Mouse (Mus musculus): ENCODE results near the gene Dbi. TPM values are rescaled to one million over a fixed set of nuclear protein-coding genes. Genes with fewer than 3 reads are reported as not detected.

The Dbi gene
- polyA plus RNA-seq, 2 experiments, result 340 to 662 TPM

DNA sequence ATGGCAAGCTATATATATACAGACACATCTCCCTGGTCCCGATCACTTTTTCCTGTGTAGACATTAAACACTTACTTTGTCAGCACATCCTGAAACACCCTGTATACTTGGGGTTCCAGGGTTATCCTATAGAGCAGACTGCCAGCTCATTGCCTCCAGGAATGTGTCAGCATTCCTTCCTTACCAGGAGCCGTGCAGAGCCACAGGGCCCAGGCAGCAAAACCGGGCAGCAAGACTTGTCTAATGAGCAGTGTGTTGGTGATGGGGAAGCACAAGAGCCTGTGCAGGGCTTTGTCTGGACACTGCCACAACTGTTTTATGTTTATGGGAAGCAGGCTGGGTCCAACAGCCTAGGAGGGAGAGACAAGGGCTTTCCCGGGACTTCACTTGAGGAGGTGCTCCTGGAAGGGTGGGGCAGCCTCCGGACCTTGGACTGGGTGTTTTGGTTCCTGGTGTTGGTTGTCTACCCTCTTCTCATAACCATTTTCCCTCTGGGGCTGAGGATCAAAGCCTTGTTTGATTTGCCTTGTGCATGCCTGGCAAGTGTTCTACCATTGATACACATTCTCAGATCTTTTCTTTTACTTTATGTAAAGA is 36.9 kb downstream of the Dbi start:
- ATAC-seq (ENCODE audit: insufficient read depth), result 0 out of 2 replicates have a peak, but pooled peaks have one; percentile 9
- H3K36me3 ChIP-seq (replicated peaks; ENCODE audit: control insufficient read depth, insufficient read depth, low read depth), result no peaks in the 10 kb centered on the region
- no peak for DNase-seq (ENCODE audit: low read depth in 3 of 3, low spot score in 3 of 3)
- no peaks in the 10 kb centered on the region for H3K9me3 ChIP-seq (ENCODE audit: control insufficient read depth, low read length)
- TF ChIP-seq EP300 (IDR thresholded peaks at IDR 0.05; ENCODE audit: low read depth) (no peak), CTCF (IDR thresholded peaks at IDR 0.05; ENCODE audit: low read depth) (no peak)
- H3K27me3 ChIP-seq (ENCODE audit: control insufficient read depth, insufficient read depth, low read length), result no peaks in the 10 kb centered on the region
- no peak overlapping the region for H3K27ac ChIP-seq
- no peak overlapping the region for H3K4me2 ChIP-seq (ENCODE audit: low read depth)
- 51% methylated on average over 5 of the region's 5 CpGs for WGBS (ENCODE audit: insufficient replicate concordance)
- H3K4me1 ChIP-seq (replicated peaks; ENCODE audit: control insufficient read depth in 2 of 2, insufficient read depth in 2 of 2, low read length in 1 of 2), result no peaks in the 10 kb centered on the region; a peak in 1 of 4 replicates
- H3K9ac ChIP-seq (replicated peaks), result no peak overlapping the region
- H3K4me3 ChIP-seq (ENCODE audit: insufficient read depth in 1 of 2, low read depth in 2 of 2, low read length in 2 of 2), result no peak overlapping the region

DNA sequence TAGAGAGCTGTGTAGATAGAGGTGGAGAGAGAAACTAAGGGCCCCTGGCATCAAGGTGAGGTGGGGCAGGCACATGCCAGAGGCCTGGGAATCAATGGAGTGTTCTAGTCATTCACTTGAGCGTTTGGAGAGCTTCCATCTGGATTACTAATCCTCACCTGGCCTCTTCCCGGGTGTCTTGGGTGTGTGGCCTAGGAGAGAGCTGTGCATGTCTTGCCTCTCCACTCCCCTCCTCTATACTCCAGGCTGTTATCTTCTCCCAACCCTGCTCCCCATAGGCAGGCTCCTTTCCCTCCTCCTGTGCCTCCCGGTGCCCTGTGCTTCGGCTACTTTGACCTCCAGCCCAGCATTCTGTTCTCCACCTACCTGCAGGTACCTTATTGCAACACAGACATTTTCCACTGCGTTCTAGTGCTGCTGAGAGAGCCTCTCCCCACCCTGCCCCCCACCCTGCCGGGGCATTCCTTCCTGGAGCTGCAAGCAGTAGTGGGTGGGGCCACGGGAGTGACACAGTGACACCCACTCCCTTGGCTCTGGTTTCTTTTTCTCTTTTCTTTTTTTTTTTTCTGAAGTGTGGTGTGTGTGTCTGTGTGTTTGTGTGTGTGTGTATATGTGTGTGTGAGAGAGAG is 37.8 kb downstream of the Dbi start:
- whole genome bisulfite sequencing (ENCODE audit: insufficient replicate concordance), result 24% methylated on average over 7 of the region's 7 CpGs
- H3K4me2 ChIP-seq (ENCODE audit: low read depth), result no peak overlapping the region

DNA sequence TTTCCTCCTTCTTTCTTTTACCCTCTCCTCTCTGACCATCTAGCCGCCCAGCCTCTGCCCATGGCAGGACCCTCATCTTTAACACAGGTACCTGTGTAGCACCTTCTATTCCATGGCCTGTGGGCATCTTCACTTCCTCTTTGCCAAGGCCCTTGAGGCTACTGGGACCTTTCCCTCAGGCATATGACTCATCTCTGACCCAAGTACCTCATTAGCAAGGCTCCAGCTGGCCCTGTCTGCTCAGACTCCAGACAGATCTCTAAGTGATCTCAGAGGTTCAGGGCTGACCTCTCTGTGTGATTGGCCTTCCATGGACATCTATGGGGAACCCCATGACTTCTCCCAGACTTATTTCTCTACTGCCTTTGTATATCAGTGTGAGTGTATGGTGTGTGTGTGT is 40.2 kb downstream of the Dbi start:
- no peaks in the 10 kb centered on the region; a peak in 1 of 4 replicates for H3K4me1 ChIP-seq (replicated peaks; ENCODE audit: control insufficient read depth in 2 of 2, insufficient read depth in 2 of 2, low read length in 1 of 2)
- no peaks in the 10 kb centered on the region for H3K27me3 ChIP-seq (ENCODE audit: control insufficient read depth, insufficient read depth, low read length)
- no peak overlapping the region for H3K4me2 ChIP-seq (ENCODE audit: low read depth)
- no peak overlapping the region for H3K9ac ChIP-seq (replicated peaks)
- DNase-seq (ENCODE audit: low read depth in 3 of 3, low spot score in 3 of 3), result no peak
- no peak overlapping the region for H3K4me3 ChIP-seq (ENCODE audit: insufficient read depth in 1 of 2, low read depth in 2 of 2, low read length in 2 of 2)
- no peak for ATAC-seq (ENCODE audit: insufficient read depth)
- H3K27ac ChIP-seq, result no peak overlapping the region
- no peaks in the 10 kb centered on the region for H3K9me3 ChIP-seq (ENCODE audit: control insufficient read depth, low read length)
- no peaks in the 10 kb centered on the region for H3K36me3 ChIP-seq (replicated peaks; ENCODE audit: control insufficient read depth, insufficient read depth, low read depth)
- 67% methylated on average over 1 of the region's 1 CpGs for WGBS (ENCODE audit: insufficient replicate concordance)
- no peak for TF ChIP-seq EP300 (IDR thresholded peaks at IDR 0.05; ENCODE audit: low read depth)
- TF ChIP-seq CTCF (IDR thresholded peaks at IDR 0.05; ENCODE audit: low read depth), result no peak

More for the DNA sequence above, 37.8 kb downstream of the Dbi start:
- TF ChIP-seq EP300 (IDR thresholded peaks at IDR 0.05; ENCODE audit: low read depth) (no peak), CTCF (IDR thresholded peaks at IDR 0.05; ENCODE audit: low read depth) (no peak)
- ATAC-seq (ENCODE audit: insufficient read depth), result peak; percentile 59; the same call in 1 of the 2 replicates
- Histone ChIP-seq H3K9ac (replicated peaks) (no peak overlapping the region), H3K4me1 (replicated peaks; ENCODE audit: control insufficient read depth in 2 of 2, insufficient read depth in 2 of 2, low read length in 1 of 2) (no peaks in the 10 kb centered on the region; a peak in 1 of 4 replicates), H3K27me3 (ENCODE audit: control insufficient read depth, insufficient read depth, low read length) (no peaks in the 10 kb centered on the region), H3K36me3 (replicated peaks; ENCODE audit: control insufficient read depth, insufficient read depth, low read depth) (no peaks in the 10 kb centered on the region), H3K9me3 (ENCODE audit: control insufficient read depth, low read length) (no peaks in the 10 kb centered on the region), H3K27ac (no peak overlapping the region), H3K4me3 (ENCODE audit: insufficient read depth in 1 of 2, low read depth in 2 of 2, low read length in 2 of 2) (no peak overlapping the region)
- DNase-seq (ENCODE audit: low read depth in 3 of 3, low spot score in 3 of 3), result peak in 1 of 3 experiments; percentile 28

DNA sequence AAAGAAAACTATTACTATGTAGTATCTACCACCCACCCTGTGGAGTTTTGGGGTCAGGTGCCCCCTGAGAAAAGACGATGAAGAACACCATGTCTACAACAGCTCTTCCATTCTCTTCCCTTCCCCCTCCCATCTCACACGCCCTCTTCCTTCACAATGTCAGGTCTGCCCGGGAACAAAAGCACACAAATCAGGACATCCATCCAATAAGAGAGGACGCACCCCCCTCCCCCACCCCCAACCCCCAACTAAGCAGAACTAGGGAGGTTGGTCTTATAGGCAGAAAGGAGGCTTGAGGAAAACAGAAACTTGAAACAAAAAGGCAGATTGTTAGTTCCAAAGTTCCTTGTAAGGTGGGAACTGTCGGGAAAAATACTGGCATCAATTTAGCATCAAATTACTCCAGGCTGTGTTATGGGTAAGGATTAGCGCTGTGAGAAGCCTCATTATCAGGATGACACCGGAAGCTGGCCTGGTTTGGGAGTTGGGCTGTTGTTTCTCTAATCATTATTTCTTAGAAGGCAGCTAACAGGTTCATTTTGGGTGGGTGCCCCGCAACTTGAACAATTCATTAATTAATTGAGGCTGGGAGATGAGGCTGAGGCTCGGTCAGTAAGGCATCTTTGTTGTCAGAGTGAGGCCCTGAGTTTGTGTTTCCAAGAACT is 43.0 kb downstream of the Dbi start:
- H3K4me2 ChIP-seq (ENCODE audit: low read depth), result no peak overlapping the region
- WGBS (ENCODE audit: insufficient replicate concordance), result 31% methylated on average over 9 of the region's 9 CpGs
- no peaks in the 10 kb centered on the region for H3K9me3 ChIP-seq (ENCODE audit: control insufficient read depth, low read length)
- peaks cover 0 to 3% of the 10 kb centered on the region in 2 experiments; a peak in 1 of 4 replicates for H3K4me1 ChIP-seq (replicated peaks; ENCODE audit: control insufficient read depth in 2 of 2, insufficient read depth in 2 of 2, low read length in 1 of 2)
- no peaks in the 10 kb centered on the region for H3K36me3 ChIP-seq (replicated peaks; ENCODE audit: control insufficient read depth, insufficient read depth, low read depth)
- H3K9ac ChIP-seq (replicated peaks), result no peak overlapping the region
- ATAC-seq (ENCODE audit: insufficient read depth) (no peak), DNase-seq (ENCODE audit: low read depth in 3 of 3, low spot score in 3 of 3) (no peak)
- H3K27me3 ChIP-seq (ENCODE audit: control insufficient read depth, insufficient read depth, low read length), result peaks cover 6% of the 10 kb centered on the region
- TF ChIP-seq CTCF (IDR thresholded peaks at IDR 0.05; ENCODE audit: low read depth) (no peak), EP300 (IDR thresholded peaks at IDR 0.05; ENCODE audit: low read depth) (no peak)
- no peak overlapping the region for H3K4me3 ChIP-seq (ENCODE audit: insufficient read depth in 1 of 2, low read depth in 2 of 2, low read length in 2 of 2)
- H3K27ac ChIP-seq, result no peak overlapping the region

DNA sequence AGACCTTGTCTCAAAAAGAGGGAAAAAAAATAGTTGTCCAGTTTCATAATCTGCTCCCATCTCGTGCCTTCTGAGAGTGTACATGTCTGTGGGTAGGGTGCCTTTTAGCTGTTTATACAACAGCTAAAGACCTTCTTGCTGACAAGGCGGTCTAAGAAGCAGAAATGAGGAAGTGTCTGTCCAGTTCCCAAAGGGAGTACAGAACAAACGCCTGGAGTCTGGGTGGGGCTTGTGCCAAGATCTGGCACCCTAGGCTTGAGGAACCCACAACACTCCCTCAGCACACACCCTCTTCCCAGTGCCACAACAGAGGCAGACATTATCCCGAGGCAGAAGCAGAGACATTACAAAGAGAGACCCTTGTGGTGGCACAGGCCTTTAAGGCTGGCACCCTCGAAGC is 45.4 kb downstream of the Dbi start:
- Histone ChIP-seq H3K36me3 (replicated peaks; ENCODE audit: control insufficient read depth, insufficient read depth, low read depth) (no peaks in the 10 kb centered on the region), H3K9me3 (ENCODE audit: control insufficient read depth, low read length) (no peaks in the 10 kb centered on the region), H3K27ac (no peak overlapping the region), H3K9ac (replicated peaks) (no peak overlapping the region), H3K4me1 (replicated peaks; ENCODE audit: control insufficient read depth in 2 of 2, insufficient read depth in 2 of 2, low read length in 1 of 2) (peaks cover 0 to 6% of the 10 kb centered on the region in 2 experiments; a peak in 1 of 4 replicates), H3K4me2 (ENCODE audit: low read depth) (no peak overlapping the region), H3K27me3 (ENCODE audit: control insufficient read depth, insufficient read depth, low read length) (peaks cover 6% of the 10 kb centered on the region), H3K4me3 (ENCODE audit: insufficient read depth in 1 of 2, low read depth in 2 of 2, low read length in 2 of 2) (no peak overlapping the region)
- WGBS (ENCODE audit: insufficient replicate concordance), result 18% methylated on average over 5 of the region's 5 CpGs
- no peak for TF ChIP-seq CTCF (IDR thresholded peaks at IDR 0.05; ENCODE audit: low read depth)
- no peak for TF ChIP-seq EP300 (IDR thresholded peaks at IDR 0.05; ENCODE audit: low read depth)
- ATAC-seq (ENCODE audit: insufficient read depth) (no peak), DNase-seq (ENCODE audit: low read depth in 3 of 3, low spot score in 3 of 3) (no peak)

Data from liver, embryonic 14.5 days (tissue).